Mouse (Mus musculus) myocyte (in vitro differentiated cells): ENCODE data around the gene Cdk5rap2.

Source experiments
- MYOD1 ChIP-seq, 3 experiments: IDR thresholded peaks; one replicate each; pipeline ENCODE4 v1.6.1; 2011; ENCODE audit warnings: control low read depth in 2 of 3, low read depth in 2 of 3, mild to moderate bottlenecking in 2 of 3, moderate library complexity in 1 of 3; ENCODE audit not compliant: insufficient read length in 2 of 3, control insufficient read depth in 1 of 3
- POLR2A ChIP-seq: IDR thresholded peaks from one replicate; pipeline ENCODE4 v1.6.1; 2011; ENCODE audit warnings: low read depth, mild to moderate bottlenecking, control low read depth, moderate library complexity; ENCODE audit not compliant: insufficient read length
- POLR2AphosphoS2 ChIP-seq: IDR thresholded peaks from one replicate; pipeline ENCODE4 v1.6.1; 2011; ENCODE audit warnings: low read depth, control low read depth; ENCODE audit not compliant: insufficient read length
- REST ChIP-seq: IDR thresholded peaks from one replicate; pipeline ENCODE4 v1.6.1; 2011; ENCODE audit warnings: mild to moderate bottlenecking, control low read depth, moderate library complexity; ENCODE audit not compliant: insufficient read depth, insufficient read length

- no peak for TF ChIP-seq POLR2AphosphoS2
- TF ChIP-seq REST: no peak
- peak in 1 of 3 experiments; percentile 30 for TF ChIP-seq MYOD1 (IDR thresholded peaks at IDR 0.05; ENCODE audit: control insufficient read depth in 1 of 3, insufficient read length in 2 of 3, low read depth in 2 of 3)
- no peak for TF ChIP-seq POLR2A
These were observed 188.4 kb downstream of the Cdk5rap2 start for GRCm38 (mm10) chr4:70221878-70222277.
